ENCODE assay signal across 8 mouse cellular contexts in the genomic region with DNA sequence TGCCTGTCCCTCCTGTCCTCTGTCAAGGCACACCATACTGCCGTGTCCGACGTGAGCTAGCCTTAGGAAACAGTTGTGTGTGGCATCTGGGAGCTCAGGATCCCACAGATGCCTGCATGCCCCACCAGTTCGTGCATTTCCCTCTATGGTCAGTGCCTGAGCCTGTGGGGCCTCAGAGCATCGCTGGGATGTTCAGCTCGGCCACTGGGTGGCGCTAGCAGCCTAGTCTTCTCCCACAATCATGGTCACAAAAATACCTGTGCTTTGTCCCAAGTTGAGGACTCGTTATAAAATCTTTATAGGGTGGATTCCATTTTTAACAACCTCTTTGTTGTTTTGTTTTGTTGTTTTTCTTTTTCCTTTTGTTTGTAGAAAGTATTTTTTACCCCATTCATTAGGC. TPM values are rescaled to one million over a fixed set of nuclear protein-coding genes. Genes with fewer than 3 reads are reported as not detected.
A peak's percentile ranks its signal among the peaks of the same experiment; 100 is the strongest.
DNase-seq lines count a peak whose midpoint lies in the region; ATAC-seq and TF ChIP-seq lines count a peak whose summit lies in the region.

No protein-coding gene starts in this region.

- in situ Hi-C loops in ES-E14 (cut with MboI; ENCODE audit: low sequenced_read_pairs in 2 of 2, unreplicated experiment in 2 of 2), result no loop called here

- peak; percentile 75 for DNase-seq in hindbrain, embryonic 11.5 days (ENCODE audit: low spot score)
- DNase-seq in A20 (ENCODE audit: low read depth, low spot score) (peak; percentile 62), ES-E14 (ENCODE audit: low read depth, low spot score) (peak; percentile 47)
- DNase-seq in cerebellum, postnatal 25 days, result peak; percentile 77 to 83
- DNase-seq in kidney, postnatal 14 days, result peak; percentile 38
- peak; percentile 10 to 29 for DNase-seq in natural killer cell, adult 2 months (ENCODE audit: low spot score in 2 of 2)
- DNase-seq in Muller cell, postnatal 12 days (ENCODE audit: inconsistent ontology term), result no peak

- H3K9me3 ChIP-seq in hindbrain, embryonic 11.5 days (ENCODE audit: control insufficient read depth, low read length), result no peaks in the 10 kb centered on the region
- no peaks in the 10 kb centered on the region for H3K9me3 ChIP-seq in hindbrain, embryonic 16.5 days (ENCODE audit: control insufficient read depth, low read length)
- no peaks in the 10 kb centered on the region for H3K9me3 ChIP-seq in ES-E14 (ENCODE audit: control insufficient read depth, insufficient read depth, low read depth, low read length)

- no peak overlapping the region for H3K4me2 ChIP-seq in hindbrain, embryonic 11.5 days (replicated peaks; ENCODE audit: low read depth, low read length)
- no peak overlapping the region for H3K4me2 ChIP-seq in hindbrain, embryonic 16.5 days (ENCODE audit: low read length)

- H3K4me1 ChIP-seq in hindbrain, embryonic 11.5 days (replicated peaks; ENCODE audit: control insufficient read depth, insufficient read depth, low read length), result no peaks in the 10 kb centered on the region
- H3K4me1 ChIP-seq in hindbrain, embryonic 16.5 days (ENCODE audit: control insufficient read depth, insufficient read depth, low read depth, low read length), result no peaks in the 10 kb centered on the region
- peaks cover 0 to 8% of the 10 kb centered on the region in 2 experiments; a peak in 1 of 4 replicates for H3K4me1 ChIP-seq in ES-E14 (ENCODE audit: control insufficient read depth in 2 of 2, insufficient read depth in 2 of 2, low read length in 2 of 2, poor library complexity in 1 of 2)

- H3K36me3 ChIP-seq in hindbrain, embryonic 11.5 days (ENCODE audit: control insufficient read depth, insufficient read depth, low read length), result peaks cover 5% of the 10 kb centered on the region; the same call in 1 of the 2 replicates
- peaks cover 49% of the 10 kb centered on the region for H3K36me3 ChIP-seq in hindbrain, embryonic 16.5 days (ENCODE audit: control insufficient read depth, insufficient read depth, low read length)
- peaks cover 26% of the 10 kb centered on the region for H3K36me3 ChIP-seq in ES-E14 (ENCODE audit: control insufficient read depth, insufficient read depth, low read length, poor library complexity, severe bottlenecking)

- no peak for ATAC-seq in hindbrain, embryonic 11.5 days (ENCODE audit: low FRiP score)
- no peak for ATAC-seq in hindbrain, embryonic 16.5 days

- H3K27ac ChIP-seq in hindbrain, embryonic 11.5 days (ENCODE audit: low read depth, low read length), result no peak overlapping the region
- H3K27ac ChIP-seq in hindbrain, embryonic 16.5 days (ENCODE audit: low read depth, low read length), result no peak overlapping the region
- no peak overlapping the region for H3K27ac ChIP-seq in ES-E14 (ENCODE audit: insufficient read depth, low read depth, low read length, poor library complexity, severe bottlenecking)

- WGBS in hindbrain, embryonic 11.5 days, result 29% methylated on average over 8 of the region's 8 CpGs
- WGBS in hindbrain, embryonic 16.5 days, result 33% methylated on average over 8 of the region's 8 CpGs

- no peak overlapping the region for H3K9ac ChIP-seq in hindbrain, embryonic 11.5 days (ENCODE audit: low read depth, low read length)
- no peak overlapping the region for H3K9ac ChIP-seq in hindbrain, embryonic 16.5 days (ENCODE audit: low read depth, low read length)
- H3K9ac ChIP-seq in ES-E14 (ENCODE audit: insufficient read depth, low read depth, low read length, poor library complexity, severe bottlenecking), result no peak overlapping the region

- H3K27me3 ChIP-seq in hindbrain, embryonic 11.5 days (ENCODE audit: control insufficient read depth, insufficient read depth, low read length), result no peaks in the 10 kb centered on the region
- no peaks in the 10 kb centered on the region for H3K27me3 ChIP-seq in hindbrain, embryonic 16.5 days (replicated peaks; ENCODE audit: control insufficient read depth, insufficient read depth, low read length)

- no peak overlapping the region for H3K4me3 ChIP-seq in hindbrain, embryonic 11.5 days (ENCODE audit: low read depth, low read length)
- H3K4me3 ChIP-seq in hindbrain, embryonic 16.5 days (ENCODE audit: low read length), result no peak overlapping the region
- no peak overlapping the region for H3K4me3 ChIP-seq in ES-E14 (ENCODE audit: insufficient read depth in 1 of 2, low read depth in 1 of 2, low read length in 2 of 2, poor library complexity in 1 of 2, severe bottlenecking in 1 of 2)

TF ChIP-seq in ES-E14, 5 proteins besides CTCF, POLR2A, EP300 and RAD21:
- TF ChIP-seq HCFC1 (IDR thresholded peaks at IDR 0.05; ENCODE audit: borderline replicate concordance, insufficient read depth, low read length) (no peak), ZC3H11A (IDR thresholded peaks at IDR 0.05; ENCODE audit: borderline replicate concordance, low read depth, low read length) (no peak), MAFK (IDR thresholded peaks at IDR 0.05; ENCODE audit: insufficient read depth, low read depth, low read length) (no peak), ZNF384 (IDR thresholded peaks at IDR 0.05; ENCODE audit: low read depth, low read length) (no peak), CHD2 (IDR thresholded peaks at IDR 0.05; ENCODE audit: low read depth, low read length) (no peak)
TF ChIP-seq in ES-E14: peak in this region for 0.

RNA-seq across cellular contexts. Expression of gene Cck, which starts 37.0 kb away (rescaled TPM):
- polyA plus RNA-seq in hindbrain, embryonic 11.5 days (2014; fragmentation: Nextera tagmentation; extraction: Ambion mirVana), result 0.68 and 1.0 TPM in 2 replicates
- 70.4 and 88.3 TPM in 2 replicates for polyA plus RNA-seq in hindbrain, embryonic 16.5 days (2015; fragmentation: Nextera tagmentation; extraction: Ambion mirVana)
- total RNA-seq in ES-E14 (2012; rRNA removed), result 0.37 TPM in 1 of 2 replicates, not detected in the other

Comparison
In these comparisons a context has a peak if more than half of its experiments do, and no peak if none do; other contexts are left out.
1. RNA of gene Cck, which starts 37.0 kb away (polyA plus RNA-seq): 70.4 to 88.3 TPM in hindbrain, embryonic 16.5 days; 0.68 to 1.0 TPM in hindbrain, embryonic 11.5 days; every median in the first group is over 10 times any median in the second.